Mouse (Mus musculus) megakaryocyte progenitor cell, adult 5-6 weeks (primary cell): ENCODE measurements at regions not wholly inside any gene's neighbourhood (a gene's known extent, or its start where the extent isn't known, plus 50 kb on each side); places are given as distances from the start of the nearest gene placed in this dataset.
"Not testable (repeated sequence)": the region's sequence is repeated elsewhere in the genome, so short reads cannot be mapped to it uniquely, and the experiment has no call there.

Source experiments
- ATAC-seq: replicated peaks from 2 replicates; pipeline ENCODE4 v1.8.0; 2016; ENCODE audit warnings: mild to moderate bottlenecking, moderate TSS enrichment, inconsistent platforms; ENCODE audit not compliant: poor library complexity

DNA sequence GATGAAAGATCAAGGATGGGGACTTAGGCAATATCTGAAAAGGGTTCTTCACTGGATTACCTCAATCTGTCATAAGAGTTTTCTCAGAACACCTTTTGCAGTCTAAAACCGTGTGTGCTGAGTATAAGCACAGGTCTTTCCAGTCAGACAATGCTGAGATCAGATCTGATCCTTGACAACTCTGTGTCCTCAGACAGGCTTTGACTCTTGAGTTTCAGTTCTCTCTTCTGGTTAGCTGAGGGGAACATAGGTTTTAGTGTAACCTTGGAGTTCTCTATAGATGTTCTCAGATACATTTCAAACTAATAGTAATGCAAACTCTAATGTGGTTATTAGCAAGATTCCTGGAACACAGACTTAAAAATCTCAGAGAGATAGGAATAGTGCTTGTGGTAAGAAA lies 453.7 kb downstream of the Inhba start:
- peak; percentile 76 for ATAC-seq

- ATAC-seq: no peak
Observed at GRCm38 (mm10) chr13:16465812-16466211, 454.2 kb downstream of the Inhba start.

GRCm38 (mm10) chr13:16476515-16476914 lies 464.9 kb downstream of the Inhba start:
- no peak for ATAC-seq

- no peak for ATAC-seq
Observed at GRCm38 (mm10) chr13:16487292-16487691, 475.6 kb downstream of the Inhba start.

- not testable (repeated sequence) for ATAC-seq
Observed at GRCm38 (mm10) chr13:16490680-16491079, 479.0 kb downstream of the Inhba start.

DNA sequence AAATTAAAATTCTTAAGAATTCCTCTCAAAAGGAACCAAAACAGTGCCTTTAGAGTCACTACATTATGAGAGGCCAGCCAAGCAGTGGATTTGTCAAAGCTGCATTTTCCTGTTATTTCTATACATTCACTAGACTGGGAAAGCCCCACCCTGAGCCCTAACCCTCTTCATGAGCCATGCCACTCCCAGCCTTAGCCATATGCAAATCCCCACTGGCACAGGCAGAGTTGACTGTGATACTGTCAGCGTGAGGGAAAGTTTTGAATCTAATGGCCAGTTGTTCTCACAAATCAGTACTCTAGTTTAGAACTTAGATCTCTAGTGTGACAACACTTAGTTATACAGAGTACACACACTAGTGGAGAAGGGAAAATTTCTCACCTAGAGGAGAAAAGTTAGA lies 486.4 kb downstream of the Inhba start:
- ATAC-seq: no peak

- no peak for ATAC-seq
Observed at GRCm38 (mm10) chr13:16512876-16513275, 501.2 kb downstream of the Inhba start.

DNA sequence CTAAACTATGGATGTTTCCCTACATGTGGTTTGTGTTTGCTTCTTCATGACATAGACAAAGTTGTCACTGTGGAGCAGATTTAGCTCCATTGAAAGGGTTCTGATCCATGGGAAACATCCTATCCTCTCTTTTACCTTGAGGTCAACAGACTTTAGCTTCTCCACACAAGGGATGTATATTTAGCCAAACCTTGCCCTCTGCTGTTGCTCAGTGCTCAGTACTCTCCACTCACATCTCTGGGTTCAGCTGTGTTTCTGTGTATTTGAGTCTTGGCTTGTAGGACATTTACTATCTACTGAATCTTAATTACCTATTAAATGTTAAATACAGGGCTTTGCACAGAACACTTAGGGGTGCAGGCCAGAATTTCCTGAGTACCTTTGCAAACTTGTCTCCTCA lies 503.5 kb downstream of the Inhba start:
- no peak for ATAC-seq

DNA sequence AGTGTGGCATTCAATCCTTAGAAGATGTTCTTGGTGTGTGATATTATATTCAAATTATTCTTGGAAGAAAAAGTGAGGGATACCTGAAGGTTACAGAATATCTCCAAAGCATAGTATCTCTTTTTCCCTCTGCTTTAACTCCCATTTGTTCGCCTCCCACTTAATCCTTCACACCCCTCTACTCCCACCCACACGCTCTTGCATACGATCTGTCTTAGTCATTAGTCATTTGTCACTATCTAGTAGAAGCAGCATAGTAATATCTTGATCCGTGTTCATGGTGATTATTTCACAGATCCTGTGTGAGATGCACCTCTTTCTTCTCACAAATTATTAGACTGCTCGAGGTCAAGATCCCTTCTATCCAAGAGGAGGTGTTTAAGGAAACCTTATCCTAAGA lies 517.4 kb downstream of the Inhba start:
- no peak for ATAC-seq

DNA sequence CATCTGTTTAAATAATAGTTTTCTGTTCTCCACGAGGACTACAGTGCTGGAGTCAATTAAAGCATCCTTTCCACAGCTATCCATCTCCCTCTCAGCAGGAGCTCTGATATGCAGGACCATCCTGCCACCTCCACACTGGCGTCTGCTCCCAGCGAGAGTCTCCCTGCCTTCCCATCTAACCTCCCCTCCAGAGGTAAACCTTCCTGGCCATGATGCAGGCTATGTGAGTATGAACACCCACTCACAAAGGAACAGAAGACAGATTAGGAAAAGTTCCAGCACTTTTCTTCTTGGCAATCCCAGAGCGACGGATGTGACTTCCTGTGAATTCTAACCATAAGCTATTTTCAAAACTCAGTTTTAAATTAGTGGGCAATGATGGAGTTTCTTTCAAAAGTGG lies 532.1 kb downstream of the Inhba start:
- ATAC-seq: no peak

GRCm38 (mm10) chr13:16550060-16550459 lies 538.4 kb downstream of the Inhba start:
- no peak for ATAC-seq

GRCm38 (mm10) chr13:16564988-16565387 lies 553.3 kb downstream of the Inhba start:
- no peak for ATAC-seq

DNA sequence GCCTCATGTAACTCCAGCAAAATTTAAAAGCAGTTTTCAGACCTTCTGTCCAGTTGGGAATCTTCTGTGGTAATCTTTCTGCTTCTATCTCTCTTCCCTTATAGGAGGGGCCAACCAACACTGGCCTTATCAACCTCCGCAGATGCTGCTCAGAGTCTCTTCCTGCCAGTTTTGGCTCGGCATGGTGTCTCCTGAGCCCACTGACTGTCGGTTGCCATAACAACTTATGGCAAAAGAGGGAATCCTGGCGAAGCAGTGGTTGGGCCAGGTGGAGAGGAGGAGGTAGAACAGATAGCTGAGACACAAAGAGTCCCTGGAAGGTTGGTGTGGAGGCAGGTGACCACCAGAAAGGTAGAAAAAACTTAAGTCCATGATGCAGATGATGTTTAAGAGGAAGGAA lies 562.4 kb downstream of the Inhba start:
- ATAC-seq: peak; percentile 83

DNA sequence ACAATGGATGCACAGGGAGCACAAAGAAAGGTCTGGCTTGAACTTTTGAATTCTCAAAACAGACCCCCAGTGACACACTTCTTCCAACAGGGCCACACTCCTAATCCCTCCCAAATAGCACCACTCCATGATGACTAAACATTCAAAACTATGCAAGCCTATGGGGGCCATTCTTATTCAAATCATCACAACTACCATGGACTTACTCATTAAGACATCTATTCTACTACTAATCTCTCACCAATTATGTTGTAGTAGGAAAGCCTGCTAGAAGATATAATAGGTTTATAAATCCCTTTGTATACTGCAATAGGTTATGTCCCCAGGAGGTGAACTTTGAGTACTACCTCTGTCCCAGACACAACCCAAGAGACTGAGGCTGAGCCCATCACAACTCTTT lies 574.6 kb downstream of the Inhba start:
- ATAC-seq: no peak

DNA sequence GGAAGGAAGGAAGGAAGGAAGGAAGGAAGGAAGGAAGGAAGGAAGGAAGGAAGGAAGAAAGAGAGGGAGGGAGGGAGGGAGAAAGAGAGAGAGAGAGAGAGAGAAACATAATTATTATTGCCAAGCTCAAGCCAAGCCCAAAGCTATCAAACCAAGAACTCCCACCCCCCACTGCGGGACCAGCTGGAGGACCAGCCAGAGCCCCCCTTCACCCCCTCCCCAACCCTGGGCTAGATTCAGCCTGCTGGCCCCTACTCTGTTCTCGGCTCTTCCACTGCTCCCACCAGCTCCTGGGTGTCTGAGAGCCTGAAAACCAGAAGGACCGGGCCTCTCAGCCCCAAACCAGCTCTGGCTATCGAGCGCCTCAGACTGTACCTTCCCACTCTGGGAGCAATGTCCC lies 608.1 kb downstream of the Inhba start:
- ATAC-seq: no peak

DNA sequence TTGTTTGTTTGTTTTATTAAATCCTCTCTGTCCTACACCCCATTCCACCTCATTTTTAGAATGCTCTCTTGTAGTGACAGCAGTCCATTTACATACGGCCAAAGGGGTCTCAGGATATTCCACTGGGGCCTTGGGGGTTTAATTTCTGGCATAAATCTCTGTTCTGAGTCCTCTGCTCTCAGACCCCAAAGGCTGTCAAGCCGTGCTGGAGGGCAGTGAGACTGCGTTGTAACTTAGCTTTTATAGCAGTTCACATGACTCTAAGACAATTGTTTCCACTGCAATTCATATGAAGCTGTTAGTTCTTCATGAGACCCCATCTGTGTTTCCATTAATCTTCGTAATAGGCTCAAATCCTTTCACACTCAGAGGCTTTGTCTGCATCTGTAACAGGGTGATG lies 614.9 kb downstream of the Inhba start:
- ATAC-seq: no peak

GRCm38 (mm10) chr13:16633445-16634092 lies 621.9 kb downstream of the Inhba start:
- no peak for ATAC-seq

DNA sequence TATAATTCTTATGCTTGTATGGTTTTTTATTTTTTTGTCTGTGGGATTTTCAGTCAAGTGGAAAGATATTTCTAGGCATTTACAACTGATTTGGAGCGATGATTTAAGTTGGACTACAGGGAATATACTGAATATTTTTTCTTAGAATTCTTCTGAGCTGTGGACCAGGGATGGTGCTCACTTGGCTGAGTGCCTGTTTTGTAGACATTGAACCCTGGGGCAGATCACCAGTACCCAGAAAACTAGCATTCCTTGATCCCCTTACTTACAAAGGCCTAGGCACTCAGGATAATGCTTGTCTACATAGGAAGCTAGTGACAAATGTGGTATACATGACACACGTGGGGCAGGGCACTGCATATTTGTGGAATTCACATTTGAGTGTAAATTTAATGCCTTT lies 624.6 kb downstream of the Inhba start:
- ATAC-seq: no peak

GRCm38 (mm10) chr13:16641611-16642449 lies 630.2 kb downstream of the Inhba start:
- ATAC-seq: no peak

- no peak for ATAC-seq
Observed at GRCm38 (mm10) chr13:16642450-16642994, 630.9 kb downstream of the Inhba start.

- no peak for ATAC-seq
Observed at GRCm38 (mm10) chr13:16645311-16645710, 633.7 kb downstream of the Inhba start.

GRCm38 (mm10) chr13:16646056-16646455 lies 634.4 kb downstream of the Inhba start:
- ATAC-seq: no peak
